Mouse (Mus musculus) MEL (cell line): Measurements from ENCODE around the gene Gns.

Experiments used
- CHD1 ChIP-seq: IDR thresholded peaks from 2 replicates; pipeline ENCODE4 v1.6.1; 2012; ENCODE audit warnings: low read depth, mild to moderate bottlenecking, inconsistent platforms, low read length, improper control_type of control experiment
- CTCF ChIP-seq, 3 experiments: IDR thresholded peaks in 2 of 3; conservative IDR thresholded peaks in 1 of 3; 2 replicates each; pipeline ENCODE4 v1.5.1; 2011 to 2012; ENCODE audit warnings: low read length in 3 of 3, low read depth in 2 of 3, mild to moderate bottlenecking in 2 of 3, improper control_type of control experiment in 1 of 3, inconsistent platforms in 1 of 3, mixed read lengths in 1 of 3, moderate library complexity in 1 of 3; ENCODE audit not compliant: control insufficient read depth in 1 of 3, insufficient read depth in 1 of 3, poor library complexity in 1 of 3, severe bottlenecking in 1 of 3
- EP300 ChIP-seq, 2 experiments: IDR thresholded peaks; 2 replicates each; pipeline ENCODE4 v1.6.1; 2011; ENCODE audit warnings: improper control_type of control experiment in 2 of 2, low read length in 2 of 2, low read depth in 1 of 2, mild to moderate bottlenecking in 1 of 2
- HCFC1 ChIP-seq: IDR thresholded peaks from 2 replicates; pipeline ENCODE4 v1.6.1; 2012; ENCODE audit warnings: low read depth, mild to moderate bottlenecking, inconsistent platforms, low read length, improper control_type of control experiment, moderate library complexity
- MAZ ChIP-seq: IDR thresholded peaks from 2 replicates; pipeline ENCODE4 v1.6.1; 2012; ENCODE audit warnings: low read depth, mild to moderate bottlenecking, inconsistent platforms, low read length, improper control_type of control experiment
- MXI1 ChIP-seq: IDR thresholded peaks from 2 replicates; pipeline ENCODE4 v1.6.1; 2011; ENCODE audit warnings: mild to moderate bottlenecking, low read depth, low read length, improper control_type of control experiment
- POLR2A ChIP-seq, 2 experiments: IDR thresholded peaks; 2 replicates each; pipeline ENCODE4 v1.6.1; 2011 to 2012; ENCODE audit warnings: low read length in 2 of 2, mild to moderate bottlenecking in 2 of 2, control low read depth in 1 of 2, improper control_type of control experiment in 1 of 2, low read depth in 1 of 2, moderate library complexity in 1 of 2; ENCODE audit not compliant: control insufficient read depth in 1 of 2, insufficient read depth in 1 of 2, poor library complexity in 1 of 2
- POLR2AphosphoS5 ChIP-seq: IDR thresholded peaks from 2 replicates; pipeline ENCODE4 v1.6.1; 2012; ENCODE audit warnings: low read depth, borderline replicate concordance, mild to moderate bottlenecking, inconsistent platforms, low read length, moderate library complexity, mixed read lengths
- RCOR1 ChIP-seq: IDR thresholded peaks from 2 replicates; pipeline ENCODE4 v1.6.1; 2012; ENCODE audit warnings: low read depth, mild to moderate bottlenecking, inconsistent platforms, low read length, improper control_type of control experiment
- TAL1 ChIP-seq: IDR thresholded peaks from 2 replicates; pipeline ENCODE4 v1.6.1; 2012; ENCODE audit warnings: mild to moderate bottlenecking, inconsistent platforms, low read length, moderate library complexity, mixed read lengths
- UBTF ChIP-seq: IDR thresholded peaks from 2 replicates; pipeline ENCODE4 v1.6.1; 2012; ENCODE audit warnings: low read depth, mild to moderate bottlenecking, inconsistent platforms, low read length, improper control_type of control experiment, moderate library complexity, borderline replicate concordance; ENCODE audit not compliant: insufficient read depth

- TF ChIP-seq RCOR1 (no peak), EP300 (IDR thresholded peaks at IDR 0.05; ENCODE audit: low read depth in 1 of 2, low read length in 2 of 2) (no peak), CHD1 (no peak), CTCF (IDR thresholded peaks at IDR 0.05 in 2 of 3, conservative IDR thresholded peaks at IDR 0.05 in 1 of 3; ENCODE audit: control insufficient read depth in 1 of 3, insufficient read depth in 1 of 3, low read depth in 2 of 3, low read length in 3 of 3, poor library complexity in 1 of 3, severe bottlenecking in 1 of 3) (no peak), POLR2A (IDR thresholded peaks at IDR 0.05; ENCODE audit: control insufficient read depth in 1 of 2, insufficient read depth in 1 of 2, low read depth in 1 of 2, low read length in 2 of 2, poor library complexity in 1 of 2) (no peak), MAZ (no peak), HCFC1 (no peak), TAL1 (no peak), MXI1 (no peak), UBTF (no peak), POLR2AphosphoS5 (no peak)
Observed at GRCm38 (mm10) chr10:121412824-121413223, 47.9 kb downstream of the Gns start.
